Mouse (Mus musculus) fat pad, adult 2 months (tissue): ENCODE data around the gene Pcbd2.

ENCODE experiments used
- DNase-seq: peaks from one replicate; pipeline ENCODE4 v3.0.0-alpha.2; 2011; ENCODE audit warnings: low read depth, low spot score; ENCODE audit errors: extremely low read depth

Gene Pcbd2

GRCm38 (mm10) chr13:55733628-55734502, 6.7 kb downstream of the Pcbd2 start:
- DNase-seq: no peak

GRCm38 (mm10) chr13:55737885-55738284, 10.7 kb downstream of the Pcbd2 start:
- no peak for DNase-seq

GRCm38 (mm10) chr13:55742306-55742705, 15.1 kb downstream of the Pcbd2 start:
- no peak for DNase-seq

GRCm38 (mm10) chr13:55754380-55754779, 27.2 kb downstream of the Pcbd2 start:
- no peak for DNase-seq

- DNase-seq: no peak
Observed at GRCm38 (mm10) chr13:55756789-55757188, 29.6 kb downstream of the Pcbd2 start.

GRCm38 (mm10) chr13:55757645-55758044, 30.5 kb downstream of the Pcbd2 start:
- no peak for DNase-seq

- no peak for DNase-seq
Observed at GRCm38 (mm10) chr13:55760576-55760975, 33.4 kb downstream of the Pcbd2 start.

GRCm38 (mm10) chr13:55761486-55761885, 34.3 kb downstream of the Pcbd2 start:
- no peak for DNase-seq

- no peak for DNase-seq
Observed at GRCm38 (mm10) chr13:55774352-55774751, 47.2 kb downstream of the Pcbd2 start.

- DNase-seq: no peak
Observed at GRCm38 (mm10) chr13:55775056-55775455, 47.9 kb downstream of the Pcbd2 start.

GRCm38 (mm10) chr13:55784268-55784667, 57.1 kb downstream of the Pcbd2 start, which contains the start of gene Catsper3:
TSS of gene Catsper3 (plus strand) at chr13:55784568.
- no peak for DNase-seq

GRCm38 (mm10) chr13:55786120-55786519, 59.0 kb downstream of the Pcbd2 start:
- DNase-seq: no peak

- no peak for DNase-seq
Observed at GRCm38 (mm10) chr13:55801246-55801645, 74.1 kb downstream of the Pcbd2 start.

- no peak for DNase-seq
Observed at GRCm38 (mm10) chr13:55803973-55804372, 76.8 kb downstream of the Pcbd2 start.

GRCm38 (mm10) chr13:55809041-55809623, 82.0 kb downstream of the Pcbd2 start:
- no peak for DNase-seq

- DNase-seq: no peak
Observed at GRCm38 (mm10) chr13:55809707-55810106, 82.5 kb downstream of the Pcbd2 start.

GRCm38 (mm10) chr13:55810947-55811346, 83.8 kb downstream of the Pcbd2 start:
- no peak for DNase-seq

- DNase-seq: no peak
Observed at GRCm38 (mm10) chr13:55813490-55814016, 86.4 kb downstream of the Pcbd2 start.

- DNase-seq: no peak
Observed at GRCm38 (mm10) chr13:55814834-55815233, 87.7 kb downstream of the Pcbd2 start.

GRCm38 (mm10) chr13:55822499-55822898, 95.3 kb downstream of the Pcbd2 start:
- DNase-seq: no peak

- no peak for DNase-seq
Observed at GRCm38 (mm10) chr13:55824151-55824945, 97.2 kb downstream of the Pcbd2 start.
